Mouse (Mus musculus) embryonic facial prominence, embryonic 12.5 days (tissue): ENCODE results near the gene Atp6v0a1. TPM values are rescaled to one million over a fixed set of nuclear protein-coding genes. Genes with fewer than 3 reads are reported as not detected.

Experiments used
- ATAC-seq: fragments of 200-750 bp; cut with Nextera tagmentation; 2 replicates; pipeline ENCODE4 v1.8.0; 2017; ENCODE audit not compliant: insufficient number of reproducible peaks, insufficient read depth, low FRiP score, low TSS enrichment
- H3K27ac ChIP-seq: fragments of 300-500 bp; sonication (generic); 2 replicates; pipeline ENCODE4 v1.5.1; 2016; ENCODE audit warnings: mild to moderate bottlenecking
- H3K27me3 ChIP-seq: fragments of 300-500 bp; sonication (generic); 2 replicates; pipeline ENCODE4 v1.6.1; 2016; ENCODE audit warnings: mild to moderate bottlenecking, moderate library complexity
- H3K36me3 ChIP-seq: fragments of 300-500 bp; sonication (generic); 2 replicates; pipeline ENCODE4 v1.6.1; 2016; ENCODE audit warnings: mild to moderate bottlenecking
- H3K4me1 ChIP-seq: fragments of 300-500 bp; sonication (generic); 2 replicates; pipeline ENCODE4 v1.6.1; 2016
- H3K4me2 ChIP-seq: fragments of 300-500 bp; sonication (generic); replicated peaks from 2 replicates; pipeline ENCODE4 v1.6.1; 2016; ENCODE audit warnings: mild to moderate bottlenecking, moderate library complexity
- H3K4me3 ChIP-seq: fragments of 300-500 bp; sonication (generic); 2 replicates; pipeline ENCODE4 v1.5.1; 2016; ENCODE audit warnings: mild to moderate bottlenecking
- H3K9ac ChIP-seq: fragments of 300-500 bp; sonication (generic); 2 replicates; pipeline ENCODE4 v1.6.1; 2016; ENCODE audit warnings: mild to moderate bottlenecking, moderate library complexity
- H3K9me3 ChIP-seq: fragments of 300-500 bp; sonication (generic); 2 replicates; pipeline ENCODE4 v1.6.1; 2016; ENCODE audit warnings: mild to moderate bottlenecking, moderate library complexity
- WGBS: fragments of 180-500 bp; shearing (Covaris S2); methylation state at CpG from one replicate; pipeline ENCODE4 v1.1.7; 2016; 5-methylcytosine and 5-hydroxymethylcytosine counted together
- polyA plus RNA-seq: library from polyadenylated mRNA; unstranded; fragments of >200 nt; fragmentation: Nextera tagmentation; extraction: Ambion mirVana; gene quantifications from 2 replicates; pipeline ENCODE4 v1.2.1, GENCODE M21; 2016

The Atp6v0a1 gene
- polyA plus RNA-seq, result 32.8 and 33.7 TPM in 2 replicates

DNA sequence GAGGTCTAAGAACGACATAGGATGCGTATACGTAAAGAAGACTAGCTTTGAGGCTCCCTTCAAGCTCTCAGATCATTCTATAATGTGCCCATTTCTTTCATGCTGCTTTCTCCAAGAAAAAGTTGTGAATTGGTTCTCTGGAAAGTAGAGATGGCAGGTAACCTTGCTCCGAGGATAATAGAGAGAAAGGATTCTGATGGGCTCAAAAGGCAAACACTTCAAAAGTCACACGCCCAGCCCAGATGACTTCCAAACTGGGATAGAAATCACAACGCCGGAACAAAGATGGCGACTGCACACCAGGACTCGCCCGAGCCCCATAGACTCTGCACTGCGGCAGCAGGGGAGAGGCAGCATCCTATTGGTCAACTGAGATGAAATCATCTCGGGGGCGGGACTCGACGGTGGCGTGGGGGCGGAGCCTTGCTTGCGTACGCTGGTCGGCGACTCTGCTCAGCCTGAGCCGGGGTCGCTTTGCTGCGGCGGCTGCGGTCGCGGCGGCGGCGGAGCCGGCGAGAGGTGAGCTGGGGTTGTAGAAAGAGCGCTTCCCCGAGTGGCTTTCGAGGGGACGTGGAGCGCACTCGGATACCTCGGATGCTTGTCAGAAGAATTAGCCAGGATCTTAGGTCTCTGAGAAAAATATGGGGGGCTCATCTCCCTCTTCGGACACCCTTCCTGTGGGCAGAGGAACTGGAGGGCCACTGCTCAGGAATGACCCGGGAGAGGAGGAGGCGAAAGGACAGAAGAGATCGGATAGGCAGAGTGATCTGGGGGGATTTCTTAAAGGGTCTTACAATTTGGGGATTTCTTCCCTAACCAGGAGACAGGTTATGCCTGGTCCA lies at the start of gene Atp6v0a1:
Gene Atp6v0a1, plus strand, starts transcription at position 407 of the 842 bp plus-strand sequence.
- H3K27ac ChIP-seq, result peak within 1 kb of the TSS; percentile 84
- no peaks in the 10 kb centered on the region for H3K27me3 ChIP-seq
- H3K4me1 ChIP-seq, result peaks cover 9% of the 10 kb centered on the region
- peak; percentile 99 for ATAC-seq
- H3K9me3 ChIP-seq, result no peaks in the 10 kb centered on the region
- peaks cover 4% of the 10 kb centered on the region for H3K36me3 ChIP-seq
- H3K4me2 ChIP-seq, result peak within 1 kb of the TSS; percentile 74
- peak within 1 kb of the TSS; percentile 68 for H3K4me3 ChIP-seq
- WGBS, result under 1% methylated on average over 44 of the region's 44 CpGs
- peak within 1 kb of the TSS; percentile 73 for H3K9ac ChIP-seq

DNA sequence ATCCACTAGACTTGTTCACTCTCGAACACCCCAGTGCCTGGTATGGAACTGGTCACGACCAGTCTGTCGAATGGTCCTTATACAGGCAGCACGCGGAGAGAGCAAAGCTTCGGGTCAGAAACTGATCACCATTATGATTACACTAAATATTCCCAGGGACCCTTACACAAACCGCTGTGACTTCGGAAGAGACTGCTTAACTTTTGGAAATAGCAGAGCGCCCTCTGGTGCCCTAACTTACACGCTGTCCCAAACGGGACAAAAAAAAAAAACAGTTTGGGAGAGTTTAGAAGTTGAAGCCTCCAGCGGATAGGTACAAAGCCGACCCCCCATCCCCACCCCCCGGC lies 49.8 kb upstream of the Atp6v0a1 start:
- H3K4me1 ChIP-seq, result peaks cover 9% of the 10 kb centered on the region; the same call in 1 of the 2 replicates
- no peak for ATAC-seq
- WGBS, result 5% methylated on average over 14 of the region's 14 CpGs
- no peak overlapping the region for H3K9ac ChIP-seq
- H3K9me3 ChIP-seq, result no peaks in the 10 kb centered on the region
- H3K27ac ChIP-seq, result no peak overlapping the region
- H3K36me3 ChIP-seq, result no peaks in the 10 kb centered on the region
- H3K27me3 ChIP-seq, result peaks cover 35% of the 10 kb centered on the region
- H3K4me3 ChIP-seq, result peak overlapping the region; percentile 28
- peak overlapping the region; percentile 47 for H3K4me2 ChIP-seq

DNA sequence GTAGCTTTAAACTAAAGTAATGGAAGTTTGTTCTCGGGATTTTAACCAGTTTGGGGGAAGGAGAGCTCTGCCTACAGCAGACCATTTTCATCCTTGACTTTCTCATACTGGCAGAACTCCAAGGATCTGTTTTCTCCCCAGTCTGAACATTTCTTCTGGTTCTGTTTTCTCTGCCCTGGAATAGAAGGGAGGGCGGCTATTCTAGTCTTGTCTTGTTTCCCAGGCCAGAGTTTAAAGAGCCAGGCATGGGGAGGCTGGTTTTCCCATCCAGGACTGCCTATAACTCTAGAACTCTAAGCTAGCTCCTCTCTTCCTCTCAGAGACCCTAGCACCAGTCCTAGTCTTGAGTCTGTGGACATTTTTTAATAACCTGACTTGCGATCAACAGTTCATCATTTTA lies 49.4 kb upstream of the Atp6v0a1 start:
- H3K9me3 ChIP-seq, result no peaks in the 10 kb centered on the region
- no peak overlapping the region for H3K4me2 ChIP-seq
- H3K4me3 ChIP-seq, result no peak overlapping the region
- peaks cover 12% of the 10 kb centered on the region; the same call in 1 of the 2 replicates for H3K4me1 ChIP-seq
- H3K27ac ChIP-seq, result no peak overlapping the region
- no peak overlapping the region for H3K9ac ChIP-seq
- WGBS, result 35% methylated on average over 3 of the region's 3 CpGs
- no peaks in the 10 kb centered on the region for H3K36me3 ChIP-seq
- no peak for ATAC-seq
- peaks cover 35% of the 10 kb centered on the region for H3K27me3 ChIP-seq

DNA sequence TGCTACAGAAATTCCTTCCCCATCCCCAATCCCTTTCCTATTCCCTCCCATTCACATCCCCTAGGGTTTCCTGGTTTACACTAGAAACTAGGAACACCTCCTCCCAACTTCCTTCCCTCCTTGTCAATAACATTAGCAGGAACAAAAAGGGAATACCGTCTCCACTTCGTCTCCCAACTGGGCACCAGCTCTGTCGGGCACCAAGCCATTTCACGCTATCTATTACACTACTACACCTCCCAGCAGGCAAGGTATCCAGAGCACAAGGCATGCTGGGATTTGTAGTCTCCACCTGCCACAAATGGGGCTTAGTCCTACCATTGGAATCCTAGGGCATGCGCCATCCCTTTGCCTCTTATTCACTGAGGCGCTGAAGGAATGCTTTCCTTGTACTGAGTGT lies 48.7 kb upstream of the Atp6v0a1 start:
- whole genome bisulfite sequencing, result 6% methylated on average over 6 of the region's 6 CpGs
- no peaks in the 10 kb centered on the region for H3K36me3 ChIP-seq
- H3K9ac ChIP-seq, result no peak overlapping the region
- peaks cover 36% of the 10 kb centered on the region for H3K27me3 ChIP-seq
- H3K27ac ChIP-seq, result no peak overlapping the region
- H3K9me3 ChIP-seq, result no peaks in the 10 kb centered on the region
- ATAC-seq, result no peak
- peaks cover 12% of the 10 kb centered on the region; the same call in 1 of the 2 replicates for H3K4me1 ChIP-seq
- no peak overlapping the region for H3K4me3 ChIP-seq
- H3K4me2 ChIP-seq, result no peak overlapping the region

DNA sequence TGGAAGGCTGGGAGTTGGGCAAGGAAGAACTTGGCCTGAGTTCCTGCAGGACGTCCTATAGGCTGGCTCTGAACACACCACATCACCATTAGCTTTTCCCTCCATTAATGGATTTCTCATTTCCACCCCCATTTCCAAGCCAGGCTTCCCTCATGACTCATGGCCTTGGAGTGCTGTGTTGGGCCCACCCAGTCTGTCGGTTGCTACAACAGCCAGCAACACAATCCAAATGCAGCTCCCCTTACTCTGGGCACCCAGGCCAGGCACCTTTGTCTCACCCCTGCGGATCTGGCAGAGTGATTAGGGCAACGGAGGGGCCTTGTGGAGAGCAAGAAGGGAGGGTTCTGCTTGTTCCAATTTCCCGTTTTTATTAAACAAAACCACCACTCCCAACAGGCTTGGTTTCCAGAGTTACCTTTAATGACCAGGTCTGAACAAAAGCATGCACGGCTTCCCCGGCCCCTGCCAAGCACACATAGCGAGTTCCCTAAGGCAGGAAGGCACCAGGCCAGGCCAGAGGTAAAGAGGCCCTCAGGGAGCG lies 46.8 kb upstream of the Atp6v0a1 start:
- Histone ChIP-seq H3K27ac (no peak overlapping the region), H3K9me3 (no peaks in the 10 kb centered on the region), H3K9ac (no peak overlapping the region), H3K27me3 (peaks cover 48% of the 10 kb centered on the region), H3K36me3 (no peaks in the 10 kb centered on the region), H3K4me1 (peaks cover 15% of the 10 kb centered on the region; the same call in 1 of the 2 replicates), H3K4me3 (no peak overlapping the region), H3K4me2 (no peak overlapping the region)
- ATAC-seq, result no peak
- 60% methylated on average over 9 of the region's 9 CpGs for WGBS

DNA sequence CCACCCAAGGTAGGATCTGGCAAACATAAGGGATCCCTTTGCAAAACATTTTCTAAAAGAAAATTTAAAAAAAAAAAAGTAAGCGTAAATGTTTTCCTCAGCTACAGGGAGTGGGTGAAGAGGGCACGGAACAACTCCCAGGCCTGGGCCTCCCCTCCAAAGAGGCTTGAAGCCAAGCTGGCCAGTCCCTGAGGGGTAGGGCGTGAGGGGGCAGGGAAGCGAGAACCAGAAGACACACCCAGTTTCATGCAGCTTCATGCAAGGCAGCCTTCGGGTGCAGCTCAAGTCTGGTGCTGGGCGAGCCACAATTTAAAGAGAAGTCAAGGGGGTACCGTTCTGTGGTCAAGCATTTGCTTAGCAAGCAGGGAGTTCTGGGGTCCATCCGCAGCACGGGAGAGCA lies 45.6 kb upstream of the Atp6v0a1 start:
- WGBS, result 71% methylated on average over 9 of the region's 9 CpGs
- Histone ChIP-seq H3K4me3 (no peak overlapping the region), H3K4me2 (no peak overlapping the region), H3K27me3 (peaks cover 48% of the 10 kb centered on the region), H3K9me3 (no peaks in the 10 kb centered on the region), H3K9ac (no peak overlapping the region), H3K4me1 (peaks cover 13% of the 10 kb centered on the region; the same call in 1 of the 2 replicates), H3K27ac (no peak overlapping the region), H3K36me3 (no peaks in the 10 kb centered on the region)
- no peak for ATAC-seq

DNA sequence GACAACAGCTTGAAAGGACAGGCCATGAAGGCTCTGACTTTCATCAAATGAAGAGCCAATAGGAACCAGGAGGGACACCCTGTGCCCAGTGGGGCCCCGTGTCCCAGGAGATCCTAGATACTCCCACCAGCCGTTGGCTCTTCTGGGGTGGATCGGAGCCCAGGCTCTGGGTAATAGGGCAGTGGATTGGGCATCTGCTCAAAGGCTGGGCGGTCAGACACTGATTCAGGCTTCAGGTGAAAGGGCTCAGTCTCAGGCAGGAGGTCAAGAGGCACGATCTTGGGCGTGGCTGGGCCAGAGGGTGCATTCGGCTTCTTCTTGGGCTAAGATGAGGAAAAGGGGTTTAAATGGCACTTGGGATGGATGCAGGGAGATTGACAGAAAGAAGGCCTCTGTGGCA lies 45.1 kb upstream of the Atp6v0a1 start:
- WGBS, result 83% methylated on average over 7 of the region's 7 CpGs
- Histone ChIP-seq H3K4me2 (no peak overlapping the region), H3K9me3 (no peaks in the 10 kb centered on the region), H3K27ac (no peak overlapping the region), H3K36me3 (no peaks in the 10 kb centered on the region), H3K4me3 (no peak overlapping the region), H3K27me3 (peaks cover 48% of the 10 kb centered on the region), H3K4me1 (peaks cover 12% of the 10 kb centered on the region), H3K9ac (no peak overlapping the region)
- ATAC-seq, result no peak

DNA sequence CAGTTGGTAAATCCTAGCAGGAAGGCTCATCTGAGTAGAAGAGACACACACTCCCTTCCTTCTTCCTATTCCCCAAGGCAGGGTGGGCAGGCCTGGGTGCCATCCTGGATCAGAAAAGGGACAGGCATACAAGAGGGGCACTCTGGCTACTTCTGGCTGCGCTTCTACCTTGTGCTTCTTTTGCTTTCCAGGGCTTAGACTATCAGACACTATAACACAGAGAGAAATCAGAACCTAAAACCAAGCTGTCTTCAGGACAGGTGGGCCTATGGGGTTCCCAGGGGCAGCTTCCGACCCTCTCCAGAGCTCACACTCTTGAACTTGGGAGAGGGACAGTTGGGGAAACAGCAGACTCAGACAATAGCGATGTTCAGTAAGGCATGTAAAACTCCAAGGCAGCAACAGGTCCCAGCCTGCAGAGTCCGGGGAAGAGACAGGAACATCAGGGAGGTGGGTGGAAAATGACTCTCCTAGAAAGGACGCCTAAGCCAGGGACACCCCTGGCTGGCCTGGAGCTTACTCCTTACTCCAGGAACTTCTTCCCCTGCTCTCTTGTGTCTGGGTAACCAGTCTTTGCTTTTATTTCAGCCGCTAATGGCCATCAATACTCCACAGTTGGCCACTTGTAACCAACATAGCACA lies 44.2 kb upstream of the Atp6v0a1 start:
- H3K9me3 ChIP-seq, result no peaks in the 10 kb centered on the region
- H3K9ac ChIP-seq, result no peak overlapping the region
- ATAC-seq, result no peak
- no peak overlapping the region for H3K27ac ChIP-seq
- no peak overlapping the region for H3K4me3 ChIP-seq
- H3K4me1 ChIP-seq, result peaks cover 17% of the 10 kb centered on the region
- H3K27me3 ChIP-seq, result peaks cover 54% of the 10 kb centered on the region
- no peaks in the 10 kb centered on the region for H3K36me3 ChIP-seq
- 77% methylated on average over 6 of the region's 6 CpGs for WGBS
- no peak overlapping the region for H3K4me2 ChIP-seq

DNA sequence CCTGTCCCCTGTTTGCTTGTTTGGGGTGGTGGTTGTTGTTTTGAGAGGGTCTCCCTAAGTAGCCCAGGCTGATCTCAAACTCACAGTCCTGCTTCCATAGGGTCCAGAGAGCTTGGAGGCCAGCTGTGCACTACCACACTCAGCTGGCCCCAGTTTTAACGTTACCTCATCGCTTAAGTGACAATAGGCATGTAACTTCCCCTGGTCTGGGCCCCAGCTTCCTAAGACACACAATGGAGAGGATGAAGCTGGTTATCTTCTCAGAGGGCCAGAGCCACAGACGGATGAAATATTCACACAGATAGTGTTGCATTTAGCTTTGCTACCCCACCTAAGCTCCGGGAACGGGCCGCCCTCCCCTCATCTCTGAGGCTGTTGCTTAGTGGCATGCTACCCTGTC lies 43.5 kb upstream of the Atp6v0a1 start:
- WGBS, result 70% methylated on average over 6 of the region's 6 CpGs
- Histone ChIP-seq H3K36me3 (no peaks in the 10 kb centered on the region), H3K4me3 (no peak overlapping the region), H3K27me3 (peaks cover 58% of the 10 kb centered on the region), H3K9me3 (no peaks in the 10 kb centered on the region), H3K4me2 (no peak overlapping the region), H3K4me1 (peaks cover 24% of the 10 kb centered on the region), H3K27ac (no peak overlapping the region), H3K9ac (no peak overlapping the region)
- ATAC-seq, result no peak

DNA sequence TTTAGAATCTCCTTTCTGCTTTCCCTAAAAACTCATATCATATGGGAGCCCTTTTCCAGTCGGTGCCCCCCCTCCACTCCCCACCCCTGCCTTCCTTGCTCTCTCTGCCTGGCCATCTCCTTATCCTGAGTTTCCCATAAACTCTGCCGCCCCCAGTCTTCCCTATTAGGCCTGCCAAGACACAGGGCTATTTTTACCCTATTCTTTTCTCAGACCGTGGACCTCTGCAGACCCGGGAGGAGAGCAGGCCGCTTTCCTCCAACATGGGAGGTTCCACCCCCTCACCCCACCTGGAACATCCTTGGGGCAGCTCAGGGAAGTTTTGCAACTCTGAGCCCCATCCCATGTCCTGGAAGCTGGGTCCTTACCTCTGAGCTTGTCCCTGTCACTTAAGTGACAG lies 41.9 kb upstream of the Atp6v0a1 start:
- H3K4me3 ChIP-seq, result no peak overlapping the region

DNA sequence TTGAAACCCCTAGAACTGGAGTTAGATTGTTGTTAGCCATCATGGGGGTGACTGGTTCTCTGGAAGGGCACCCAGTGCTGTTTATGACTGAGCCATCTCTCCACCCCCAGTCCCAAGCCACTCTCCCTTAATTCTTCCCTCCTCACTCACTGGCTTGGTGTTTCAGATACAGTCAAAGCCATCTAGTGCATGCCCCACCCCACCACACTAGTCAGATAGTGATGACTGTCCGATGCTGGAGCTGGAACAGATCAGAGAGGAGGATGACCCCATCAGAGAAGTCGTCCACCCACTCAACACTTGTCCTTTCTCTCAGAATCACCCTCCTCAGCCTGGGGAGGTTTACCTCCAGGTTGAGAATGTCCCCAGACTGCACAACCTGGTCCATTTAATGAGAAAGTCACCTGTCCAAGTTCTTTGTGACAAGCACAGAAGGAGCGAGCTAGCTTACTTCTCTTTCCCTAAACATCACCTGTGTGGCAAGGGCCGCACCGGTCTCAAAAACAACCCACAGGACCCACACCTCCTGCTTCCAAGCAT lies 41.3 kb upstream of the Atp6v0a1 start:
- Histone ChIP-seq H3K4me2 (0 out of 2 replicates have a peak overlapping the region, but pooled peaks have one; percentile 68), H3K27me3 (peaks cover 76% of the 10 kb centered on the region), H3K36me3 (no peaks in the 10 kb centered on the region), H3K27ac (no peak overlapping the region), H3K4me3 (peak overlapping the region; percentile 57; the same call in 1 of the 2 replicates), H3K9me3 (no peaks in the 10 kb centered on the region), H3K9ac (no peak overlapping the region), H3K4me1 (peaks cover 28% of the 10 kb centered on the region)
- no peak for ATAC-seq
- WGBS, result 84% methylated on average over 5 of the region's 5 CpGs

More for the DNA sequence above, 41.9 kb upstream of the Atp6v0a1 start:
- Histone ChIP-seq H3K27ac (no peak overlapping the region), H3K4me2 (no peak overlapping the region), H3K36me3 (no peaks in the 10 kb centered on the region), H3K4me1 (peaks cover 28% of the 10 kb centered on the region), H3K27me3 (peaks cover 71% of the 10 kb centered on the region), H3K9me3 (no peaks in the 10 kb centered on the region), H3K9ac (no peak overlapping the region)
- 59% methylated on average over 5 of the region's 5 CpGs for WGBS
- ATAC-seq, result no peak
